Mouse (Mus musculus) ES-E14 (cell line): Measurements from ENCODE around the gene St6galnac6. TPM values are rescaled to one million over a fixed set of nuclear protein-coding genes. Genes with fewer than 3 reads are reported as not detected.
A peak's percentile ranks its signal among the peaks of the same experiment; 100 is the strongest.

Experiments
- DNase-seq: peaks from one replicate; pipeline ENCODE4 v3.0.0-alpha.2; 2013; ENCODE audit warnings: low read depth, low spot score
- H3K27ac ChIP-seq: 2 replicates; pipeline ENCODE4 v1.5.1; 2012; ENCODE audit warnings: low read depth, mild to moderate bottlenecking, low read length, moderate library complexity, mixed read lengths; ENCODE audit not compliant: poor library complexity, insufficient read depth, severe bottlenecking
- H3K36me3 ChIP-seq: 2 replicates; pipeline ENCODE4 v1.6.1; 2012; ENCODE audit warnings: mild to moderate bottlenecking, low read length, moderate library complexity, mixed read lengths; ENCODE audit not compliant: control insufficient read depth, poor library complexity, insufficient read depth, severe bottlenecking
- H3K4me1 ChIP-seq, 2 experiments: fragments of 150-350 bp in 1 of 2; sonication (generic) in 1 of 2; 2 replicates each; pipeline ENCODE4 v1.6.1; 2012; ENCODE audit warnings: low read length in 2 of 2, mild to moderate bottlenecking in 1 of 2, mixed read lengths in 1 of 2; ENCODE audit not compliant: control insufficient read depth in 2 of 2, insufficient read depth in 2 of 2, poor library complexity in 1 of 2
- H3K4me3 ChIP-seq, 2 experiments: fragments of 150-350 bp in 1 of 2; sonication (generic) in 1 of 2; 2 replicates each; pipeline ENCODE4 v1.5.1; 2012; ENCODE audit warnings: low read length in 2 of 2, low read depth in 1 of 2, mild to moderate bottlenecking in 1 of 2, mixed read lengths in 1 of 2; ENCODE audit not compliant: insufficient read depth in 1 of 2, poor library complexity in 1 of 2, severe bottlenecking in 1 of 2
- H3K9ac ChIP-seq: 2 replicates; pipeline ENCODE4 v1.6.1; 2012; ENCODE audit warnings: low read depth, mild to moderate bottlenecking, low read length, mixed read lengths; ENCODE audit not compliant: poor library complexity, insufficient read depth, severe bottlenecking
- H3K9me3 ChIP-seq: fragments of 150-350 bp; sonication (generic); 2 replicates; pipeline ENCODE4 v1.6.1; 2012; ENCODE audit warnings: low read depth, mild to moderate bottlenecking, low read length; ENCODE audit not compliant: control insufficient read depth, insufficient read depth
- CHD2 ChIP-seq: IDR thresholded peaks from 2 replicates; pipeline ENCODE4 v1.6.1; 2014; ENCODE audit warnings: mild to moderate bottlenecking, low read depth, low read length, inconsistent platforms
- HCFC1 ChIP-seq: IDR thresholded peaks from 2 replicates; pipeline ENCODE4 v1.6.1; 2012; ENCODE audit warnings: low read length, inconsistent platforms, borderline replicate concordance; ENCODE audit not compliant: insufficient read depth
- MAFK ChIP-seq: IDR thresholded peaks from 2 replicates; pipeline ENCODE4 v1.6.1; 2014; ENCODE audit warnings: mild to moderate bottlenecking, low read depth, low read length, inconsistent platforms; ENCODE audit not compliant: insufficient read depth
- ZC3H11A ChIP-seq: IDR thresholded peaks from 2 replicates; pipeline ENCODE4 v1.6.1; 2012; ENCODE audit warnings: low read depth, mild to moderate bottlenecking, inconsistent platforms, low read length, borderline replicate concordance
- ZNF384 ChIP-seq: IDR thresholded peaks from 2 replicates; pipeline ENCODE4 v1.6.1; 2012; ENCODE audit warnings: low read depth, low read length, inconsistent platforms
- in situ Hi-C, 2 experiments: fragments of 600-800 bp; cut with MboI; formaldehyde crosslinking; loops; one replicate each; pipeline ENCODE4 v1.15.1; 2025; ENCODE audit warnings: low sequenced_read_pairs in 2 of 2, inconsistent platforms in 1 of 2; ENCODE audit not compliant: unreplicated experiment in 2 of 2
- total RNA-seq: library from RNA; depleted of rRNA; stranded (reverse); fragments of 300-350 nt; gene quantifications from 2 replicates; pipeline ENCODE4 v1.2.3, GENCODE M21; 2012

St6galnac6 gene
- total RNA-seq, 1 experiment, result 18.0 TPM

- no peak overlapping the region for H3K27ac ChIP-seq
- no peak overlapping the region for H3K4me3 ChIP-seq
- peaks cover 19% of the 10 kb centered on the region; the same call in 1 of the 2 replicates for H3K36me3 ChIP-seq
- H3K4me1 ChIP-seq, result peaks cover 0 to 25% of the 10 kb centered on the region in 2 experiments; a peak in 1 of 4 replicates
- no peaks in the 10 kb centered on the region for H3K9me3 ChIP-seq
- no peak for TF ChIP-seq CHD2
- TF ChIP-seq ZC3H11A, result no peak
- no peak for TF ChIP-seq MAFK
- no peak for TF ChIP-seq ZNF384
- no peak for DNase-seq
- 0 out of 2 replicates have a peak overlapping the region, but pooled peaks have one; percentile 3 for H3K9ac ChIP-seq
- in situ Hi-C loops, result no loop called here
Observed at GRCm38 (mm10) chr2:32620682-32621516, 21.4 kb downstream of the St6galnac6 start.

DNA sequence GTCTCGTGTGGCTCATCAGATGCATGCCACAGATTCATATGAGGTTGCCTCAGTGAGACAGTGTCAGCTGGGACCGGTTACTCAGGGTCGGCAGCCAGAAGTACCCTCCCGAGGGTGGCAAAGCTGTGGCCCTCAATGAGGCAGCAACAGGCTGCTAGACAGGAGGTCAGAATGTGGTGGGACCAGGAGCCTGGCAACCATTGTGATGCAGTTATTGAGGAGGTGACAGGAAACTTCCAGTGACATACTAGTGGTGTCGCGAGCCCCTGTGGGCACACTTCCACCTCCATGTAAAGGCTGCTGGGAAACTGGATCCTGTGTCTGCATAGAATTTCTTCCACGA lies 22.0 kb downstream of the St6galnac6 start, which contains the start of gene Ak1:
Ak1 (plus strand) TSS at position 242 of the 343 bp plus-strand sequence.
- Histone ChIP-seq H3K27ac (no peak within 1 kb of the TSS), H3K9ac (0 out of 2 replicates have a peak within 1 kb of the TSS, but pooled peaks have one; percentile 3), H3K4me1 (peaks cover 1 to 31% of the 10 kb centered on the region in 2 experiments; a peak in 2 of 4 replicates), H3K9me3 (no peaks in the 10 kb centered on the region), H3K4me3 (no peak within 1 kb of the TSS), H3K36me3 (peaks cover 16% of the 10 kb centered on the region; the same call in 1 of the 2 replicates)
- in situ Hi-C loops, result no loop called here
- no peak for DNase-seq
- TF ChIP-seq CHD2, result no peak
- no peak for TF ChIP-seq MAFK
- no peak for TF ChIP-seq ZC3H11A
- no peak for TF ChIP-seq ZNF384
- no peak for TF ChIP-seq HCFC1

- H3K27ac ChIP-seq, result no peak overlapping the region
- no peaks in the 10 kb centered on the region for H3K9me3 ChIP-seq
- in situ Hi-C loops, result no loop called here
- H3K36me3 ChIP-seq, result peaks cover 2% of the 10 kb centered on the region; the same call in 1 of the 2 replicates
- no peak overlapping the region for H3K4me3 ChIP-seq
- TF ChIP-seq HCFC1 (no peak), ZC3H11A (no peak), ZNF384 (no peak), CHD2 (no peak), MAFK (no peak)
- no peak overlapping the region for H3K9ac ChIP-seq
- peaks cover 1 to 46% of the 10 kb centered on the region in 2 experiments for H3K4me1 ChIP-seq
- no peak for DNase-seq
Observed at GRCm38 (mm10) chr2:32624111-32624748, 24.7 kb downstream of the St6galnac6 start.

DNA sequence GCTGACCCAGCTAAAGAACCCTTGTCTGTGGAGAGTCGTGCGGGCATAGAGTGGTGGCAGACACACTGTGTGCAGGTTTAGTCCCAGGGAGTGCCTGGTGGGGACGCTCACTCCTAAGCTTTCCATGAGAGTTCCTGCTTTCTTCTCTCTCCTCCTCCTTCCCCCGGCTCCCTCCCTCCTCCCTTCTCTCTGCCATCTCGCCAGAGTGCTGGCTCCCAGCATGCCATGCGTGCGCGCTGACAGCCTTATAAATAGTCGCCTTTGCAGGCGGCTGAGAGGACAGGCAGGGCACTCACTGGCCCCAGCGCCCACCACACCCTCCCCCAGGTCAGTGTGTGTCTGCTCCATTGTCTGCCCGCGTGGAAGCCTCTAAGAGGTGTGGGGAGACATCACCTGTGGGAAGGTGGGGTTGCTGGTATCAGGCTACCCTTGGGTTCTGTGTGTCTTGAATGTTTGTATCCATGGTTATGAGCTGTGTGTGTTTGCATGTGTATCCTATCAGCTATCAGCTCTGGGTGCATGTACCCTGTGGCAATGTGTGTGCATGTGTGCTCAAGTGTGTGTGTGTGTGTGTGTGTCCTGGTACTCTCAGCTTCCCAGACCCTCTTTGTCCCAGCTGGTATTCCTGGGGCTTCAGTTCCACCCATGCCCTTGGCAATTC lies 25.8 kb downstream of the St6galnac6 start:
- in situ Hi-C loops, result no loop called here
- H3K9ac ChIP-seq, result no peak overlapping the region
- H3K4me1 ChIP-seq, result peaks cover 1 to 45% of the 10 kb centered on the region in 2 experiments
- H3K27ac ChIP-seq, result no peak overlapping the region
- no peak for TF ChIP-seq ZNF384
- no peak for TF ChIP-seq CHD2
- no peak for TF ChIP-seq HCFC1
- TF ChIP-seq MAFK, result no peak
- TF ChIP-seq ZC3H11A, result no peak
- H3K4me3 ChIP-seq, result peak overlapping the region in 1 of 2 experiments; percentile 22; a peak in 2 of 4 replicates
- no peak for DNase-seq
- no peaks in the 10 kb centered on the region for H3K36me3 ChIP-seq
- no peaks in the 10 kb centered on the region for H3K9me3 ChIP-seq
